Comparison of ENCODE assay signal across 8 mouse cellular contexts in genomic region chr11:48806856-48807562, GRCm38 (mm10). TPM values are rescaled to one million over a fixed set of nuclear protein-coding genes. Genes with fewer than 3 reads are reported as not detected.
DNase-seq lines count a peak whose midpoint lies in the region; ATAC-seq and TF ChIP-seq lines count a peak whose summit lies in the region.

No protein-coding gene starts in this region.

- H3K9ac ChIP-seq in heart, embryonic 12.5 days: 0 out of 2 replicates have a peak overlapping the region, but pooled peaks have one; percentile 25
- no peak overlapping the region for H3K9ac ChIP-seq in intestine, postnatal 0 days (ENCODE audit: low read depth, low read length)
- H3K9ac ChIP-seq in midbrain, embryonic 13.5 days (replicated peaks): no peak overlapping the region

- no peak for TF ChIP-seq CTCF in intestine, postnatal 0 days (IDR thresholded peaks at IDR 0.05; ENCODE audit: low read depth)

- H3K9me3 ChIP-seq in heart, embryonic 12.5 days (replicated peaks): no peaks in the 10 kb centered on the region
- H3K9me3 ChIP-seq in intestine, postnatal 0 days (ENCODE audit: control insufficient read depth): no peaks in the 10 kb centered on the region
- no peaks in the 10 kb centered on the region for H3K9me3 ChIP-seq in midbrain, embryonic 13.5 days

- peaks cover 19% of the 10 kb centered on the region for H3K4me1 ChIP-seq in heart, embryonic 12.5 days (replicated peaks)
- H3K4me1 ChIP-seq in intestine, postnatal 0 days (replicated peaks; ENCODE audit: control insufficient read depth, insufficient read depth, low read length): no peaks in the 10 kb centered on the region
- peaks cover 13% of the 10 kb centered on the region for H3K4me1 ChIP-seq in midbrain, embryonic 13.5 days (replicated peaks)

- peak overlapping the region; percentile 37 for H3K27ac ChIP-seq in heart, embryonic 12.5 days (ENCODE audit: poor library complexity, severe bottlenecking)
- no peak overlapping the region for H3K27ac ChIP-seq in intestine, postnatal 0 days (ENCODE audit: low read depth, low read length)
- H3K27ac ChIP-seq in midbrain, embryonic 13.5 days: no peak overlapping the region

- intact Hi-C loops in heart, postnatal 14 days (cut with DNase I): no loop called here

- no peaks in the 10 kb centered on the region for H3K27me3 ChIP-seq in heart, embryonic 12.5 days (replicated peaks)
- no peaks in the 10 kb centered on the region for H3K27me3 ChIP-seq in intestine, postnatal 0 days (replicated peaks; ENCODE audit: control insufficient read depth, insufficient read depth, low read length)
- no peaks in the 10 kb centered on the region for H3K27me3 ChIP-seq in midbrain, embryonic 13.5 days

- ATAC-seq in heart, embryonic 12.5 days (ENCODE audit: insufficient number of reproducible peaks, low FRiP score): 0 out of 2 replicates have a peak, but pooled peaks have one; percentile 16
- ATAC-seq in intestine, postnatal 0 days: peak; percentile 46; the same call in 1 of the 2 replicates
- ATAC-seq in midbrain, embryonic 13.5 days: peak; percentile 41
- no peak for ATAC-seq in cerebellum, adult (ENCODE audit: insufficient number of reproducible peaks, low FRiP score, low TSS enrichment)
- ATAC-seq in erythroblast, adult 5-6 weeks (replicated peaks; ENCODE audit: low FRiP score, poor library complexity, severe bottlenecking): no peak

- H3K4me2 ChIP-seq in heart, embryonic 12.5 days: no peak overlapping the region
- H3K4me2 ChIP-seq in intestine, postnatal 0 days (replicated peaks; ENCODE audit: low read depth): no peak overlapping the region
- no peak overlapping the region for H3K4me2 ChIP-seq in midbrain, embryonic 13.5 days (replicated peaks)

- no peak overlapping the region for H3K4me3 ChIP-seq in heart, embryonic 12.5 days
- no peak overlapping the region for H3K4me3 ChIP-seq in intestine, postnatal 0 days (ENCODE audit: low read depth, low read length)
- H3K4me3 ChIP-seq in midbrain, embryonic 13.5 days (replicated peaks): no peak overlapping the region

- WGBS in heart, embryonic 12.5 days: 55% methylated on average over 21 of the region's 21 CpGs
- 53% methylated on average over 21 of the region's 21 CpGs for WGBS in intestine, postnatal 0 days
- 63% methylated on average over 21 of the region's 21 CpGs for WGBS in midbrain, embryonic 13.5 days

- DNase-seq in heart, postnatal 14 days: no peak
- peak; percentile 36 for DNase-seq in embryo, embryonic 11 days
- no peak for DNase-seq in ovary, postnatal 10 days (ENCODE audit: low spot score)

- H3K36me3 ChIP-seq in heart, embryonic 12.5 days: peaks cover 98% of the 10 kb centered on the region
- peaks cover 97% of the 10 kb centered on the region for H3K36me3 ChIP-seq in intestine, postnatal 0 days (ENCODE audit: control insufficient read depth, insufficient read depth)
- H3K36me3 ChIP-seq in midbrain, embryonic 13.5 days: peaks cover 99% of the 10 kb centered on the region

RNA-seq across cellular contexts. Expression of gene Rack1, which starts 6.9 kb away (rescaled TPM):
- polyA plus RNA-seq in heart, embryonic 12.5 days (2016; fragmentation: Nextera tagmentation; extraction: Ambion mirVana): 397 and 428 TPM in 2 replicates
- total RNA-seq in heart, postnatal 14 days (2021): 100 to 1,000 TPM; 400 to 478 TPM
- 435 and 447 TPM in 2 replicates for polyA plus RNA-seq in intestine, postnatal 0 days (2015; fragmentation: Nextera tagmentation; extraction: Ambion mirVana)
- polyA plus RNA-seq in midbrain, embryonic 13.5 days (2015; fragmentation: Nextera tagmentation; extraction: Ambion mirVana): 472 and 473 TPM in 2 replicates
- 613 and 630 TPM in 2 replicates for total RNA-seq in erythroblast, adult 5-6 weeks (2015; ENCODE audit: low replicate concordance)
- total RNA-seq in erythroblast, adult 5-6 weeks (2017; ENCODE audit: low replicate concordance): 242 and 301 TPM in 2 replicates

RNA-seq across cellular contexts. Expression of gene Trim41, which starts 10.1 kb away (rescaled TPM):
- 4.3 and 4.4 TPM in 2 replicates for polyA plus RNA-seq in heart, embryonic 12.5 days (2016; fragmentation: Nextera tagmentation; extraction: Ambion mirVana)
- total RNA-seq in heart, postnatal 14 days (2021): 10 to 100 TPM; 26.4 to 27.0 TPM
- polyA plus RNA-seq in intestine, postnatal 0 days (2015; fragmentation: Nextera tagmentation; extraction: Ambion mirVana): 4.0 and 4.2 TPM in 2 replicates
- 6.9 and 7.0 TPM in 2 replicates for polyA plus RNA-seq in midbrain, embryonic 13.5 days (2015; fragmentation: Nextera tagmentation; extraction: Ambion mirVana)
- 3.3 and 12.7 TPM in 2 replicates for total RNA-seq in erythroblast, adult 5-6 weeks (2015; ENCODE audit: low replicate concordance)
- total RNA-seq in erythroblast, adult 5-6 weeks (2017; ENCODE audit: low replicate concordance): 17.6 and 19.5 TPM in 2 replicates

RNA-seq across cellular contexts. Expression of gene Trim7, which starts 18.9 kb away (rescaled TPM):
- polyA plus RNA-seq in heart, embryonic 12.5 days (2016; fragmentation: Nextera tagmentation; extraction: Ambion mirVana): 0.39 and 0.52 TPM in 2 replicates
- total RNA-seq in heart, postnatal 14 days (2021): 10 to 100 TPM; 23.4 to 23.9 TPM
- 0.38 and 0.56 TPM in 2 replicates for polyA plus RNA-seq in intestine, postnatal 0 days (2015; fragmentation: Nextera tagmentation; extraction: Ambion mirVana)
- 0.89 and 1.0 TPM in 2 replicates for polyA plus RNA-seq in midbrain, embryonic 13.5 days (2015; fragmentation: Nextera tagmentation; extraction: Ambion mirVana)
- not detected in 2 replicates for total RNA-seq in erythroblast, adult 5-6 weeks (2015; ENCODE audit: low replicate concordance)
- total RNA-seq in erythroblast, adult 5-6 weeks (2017; ENCODE audit: low replicate concordance): 0.42 TPM in 1 of 2 replicates, not detected in the other

RNA-seq across cellular contexts. Expression of gene Gm12184, which starts 19.4 kb away (rescaled TPM):
- polyA plus RNA-seq in heart, embryonic 12.5 days (2016; fragmentation: Nextera tagmentation; extraction: Ambion mirVana): 3.3 and 5.3 TPM in 2 replicates
- total RNA-seq in heart, postnatal 14 days (2021): 1 to 10 TPM; 2.6 to 3.0 TPM
- 5.0 and 5.3 TPM in 2 replicates for polyA plus RNA-seq in intestine, postnatal 0 days (2015; fragmentation: Nextera tagmentation; extraction: Ambion mirVana)
- 3.4 and 3.6 TPM in 2 replicates for polyA plus RNA-seq in midbrain, embryonic 13.5 days (2015; fragmentation: Nextera tagmentation; extraction: Ambion mirVana)
- 3.1 TPM in 1 of 2 replicates, not detected in the other for total RNA-seq in erythroblast, adult 5-6 weeks (2015; ENCODE audit: low replicate concordance)
- total RNA-seq in erythroblast, adult 5-6 weeks (2017; ENCODE audit: low replicate concordance): 0.68 and 5.3 TPM in 2 replicates

Comparison
In these comparisons a context has a peak if more than half of its experiments do, and no peak if none do; other contexts are left out.
1. ATAC-seq: peak in heart, embryonic 12.5 days (single experiment), intestine, postnatal 0 days (single experiment) and midbrain, embryonic 13.5 days (single experiment); none in cerebellum, adult (single experiment) and erythroblast, adult 5-6 weeks (single experiment).